In the genomic region with DNA sequence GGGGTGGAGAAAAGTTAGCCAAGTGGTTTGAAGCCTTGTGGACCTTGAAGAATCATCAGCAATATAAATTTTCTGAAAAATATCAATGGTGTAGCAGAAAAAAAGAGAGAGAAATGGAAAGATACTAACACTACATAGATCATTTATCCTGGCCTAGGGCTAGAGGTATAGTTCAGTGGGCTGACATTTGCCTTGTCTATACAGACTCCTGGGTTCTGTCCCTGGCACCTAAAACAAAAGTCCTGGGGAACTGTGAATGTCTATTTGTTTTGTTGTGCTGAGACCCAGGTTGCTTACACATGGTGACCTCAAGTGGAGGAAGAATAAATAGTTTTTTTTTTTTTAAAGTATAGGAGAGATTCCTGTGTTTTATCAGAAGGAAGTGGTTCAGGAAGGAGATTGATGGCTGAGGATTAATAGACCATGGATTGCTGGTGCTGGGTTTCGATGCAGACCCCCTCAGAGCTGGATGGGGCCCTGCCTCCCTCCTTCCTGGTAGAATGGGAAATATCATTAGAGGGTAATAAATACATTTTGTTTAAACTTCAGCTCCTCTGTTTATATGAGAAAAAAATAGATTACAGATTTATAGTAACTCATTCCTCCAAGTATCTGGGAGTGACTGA, we compare ENCODE assay signal across 27 mouse cellular contexts. TPM values are rescaled to one million over a fixed set of nuclear protein-coding genes. Genes with fewer than 3 reads are reported as not detected.
A peak's percentile ranks its signal among the peaks of the same experiment; 100 is the strongest.
DNase-seq lines count a peak whose midpoint lies in the region; ATAC-seq and TF ChIP-seq lines count a peak whose summit lies in the region.
"Had no signal": no experiment of that assay in that cellular context is flagged by ENCODE, and none has a peak within 500 bp of the region (broad histone marks: within the 10 kb centered on the region; RNA-seq: fewer than 3 reads in every experiment).

No protein-coding gene starts in this region.

- DNase-seq in intestine, embryonic 14.5 days (ENCODE audit: low spot score) = no peak
- peak; percentile 42 for DNase-seq in kidney, postnatal 0 days (ENCODE audit: low spot score)
- DNase-seq in kidney, postnatal 4 days = no peak
- peak; percentile 39 for DNase-seq in forelimb bud, embryonic 11.5 days (ENCODE audit: low read depth, low spot score)
- no peak for DNase-seq in limb, embryonic 14.5 days (ENCODE audit: low spot score)
- no peak for DNase-seq in frontal cortex, adult 2 months (ENCODE audit: extremely low spot score in 1 of 2, low spot score in 1 of 2)
- DNase-seq: adrenal gland, adult 8-10 months; cerebellum, adult 2 months; cerebellum, postnatal 14 days; gastrocnemius, postnatal 25 days; kidney, adult 11 months; kidney, postnatal 36 days; layer of hippocampus, postnatal 36 days; left cerebral cortex, postnatal 4 days; liver, postnatal 0 days; midbrain, embryonic 14.5 days; retina, postnatal 1 day; right cerebral cortex, postnatal 14 days; thymus, postnatal 14 days had no signal

- no peaks in the 10 kb centered on the region for H3K27me3 ChIP-seq in intestine, embryonic 14.5 days (replicated peaks; ENCODE audit: control insufficient read depth, insufficient read depth, low read length)
- H3K27me3 ChIP-seq in intestine, embryonic 15.5 days (replicated peaks) = no peaks in the 10 kb centered on the region
- no peaks in the 10 kb centered on the region for H3K27me3 ChIP-seq in kidney, postnatal 0 days (ENCODE audit: insufficient read depth, low read length)
- H3K27me3 ChIP-seq in limb, embryonic 14.5 days (ENCODE audit: control insufficient read depth, insufficient read depth, low read length) = no peaks in the 10 kb centered on the region
- H3K27me3 ChIP-seq: forebrain, embryonic 13.5 days; heart, embryonic 15.5 days; liver, embryonic 12.5 days; neural tube, embryonic 15.5 days had no signal

- 18% methylated on average over 1 of the region's 1 CpGs for WGBS in intestine, embryonic 14.5 days
- 17% methylated on average over 1 of the region's 1 CpGs for WGBS in intestine, embryonic 15.5 days
- 4% methylated on average over 1 of the region's 1 CpGs for WGBS in kidney, postnatal 0 days
- 14% methylated on average over 1 of the region's 1 CpGs for WGBS in limb, embryonic 14.5 days

- no peak for TF ChIP-seq CTCF in kidney, postnatal 0 days (IDR thresholded peaks at IDR 0.05; ENCODE audit: low read depth)

- no peaks in the 10 kb centered on the region for H3K36me3 ChIP-seq in intestine, embryonic 14.5 days (ENCODE audit: control insufficient read depth, insufficient read depth, low read length)
- H3K36me3 ChIP-seq in intestine, embryonic 15.5 days = no peaks in the 10 kb centered on the region
- H3K36me3 ChIP-seq in kidney, postnatal 0 days (ENCODE audit: insufficient read depth, low read length) = no peaks in the 10 kb centered on the region
- no peaks in the 10 kb centered on the region for H3K36me3 ChIP-seq in limb, embryonic 14.5 days (ENCODE audit: control insufficient read depth, insufficient read depth, low read length)
- H3K36me3 ChIP-seq: G1E; heart, embryonic 10.5 days; heart, embryonic 15.5 days; liver, embryonic 12.5 days; neural tube, embryonic 15.5 days had no signal

- no peak overlapping the region for H3K9ac ChIP-seq in intestine, embryonic 14.5 days (ENCODE audit: low read length)
- no peak overlapping the region for H3K9ac ChIP-seq in intestine, embryonic 15.5 days
- H3K9ac ChIP-seq in kidney, postnatal 0 days (ENCODE audit: low read depth, low read length) = no peak overlapping the region
- H3K9ac ChIP-seq in limb, embryonic 14.5 days (ENCODE audit: low read depth, low read length, severe bottlenecking) = no peak overlapping the region
- H3K9ac ChIP-seq: forebrain, embryonic 13.5 days; heart, embryonic 15.5 days; liver, embryonic 12.5 days; liver, postnatal 0 days; neural tube, embryonic 15.5 days had no signal

- no peaks in the 10 kb centered on the region for H3K9me3 ChIP-seq in intestine, embryonic 14.5 days (ENCODE audit: control insufficient read depth, low read length)
- H3K9me3 ChIP-seq in intestine, embryonic 15.5 days = no peaks in the 10 kb centered on the region
- no peaks in the 10 kb centered on the region for H3K9me3 ChIP-seq in kidney, postnatal 0 days (replicated peaks; ENCODE audit: low read length)
- H3K9me3 ChIP-seq in limb, embryonic 14.5 days (ENCODE audit: control insufficient read depth, low read length) = no peaks in the 10 kb centered on the region
- H3K9me3 ChIP-seq: forebrain, embryonic 13.5 days; heart, embryonic 10.5 days; heart, embryonic 15.5 days; liver, embryonic 12.5 days; neural tube, embryonic 15.5 days had no signal

- H3K4me2 ChIP-seq in intestine, embryonic 14.5 days (ENCODE audit: low read length) = no peak overlapping the region
- H3K4me2 ChIP-seq in intestine, embryonic 15.5 days (replicated peaks) = no peak overlapping the region
- no peak overlapping the region for H3K4me2 ChIP-seq in kidney, postnatal 0 days (ENCODE audit: low read length)
- no peak overlapping the region for H3K4me2 ChIP-seq in limb, embryonic 14.5 days (replicated peaks; ENCODE audit: low read depth, low read length, severe bottlenecking)
- H3K4me2 ChIP-seq: forebrain, embryonic 13.5 days; heart, embryonic 15.5 days; liver, embryonic 12.5 days; neural tube, embryonic 15.5 days had no signal

- H3K4me3 ChIP-seq in intestine, embryonic 14.5 days (ENCODE audit: low read depth, low read length) = no peak overlapping the region
- H3K4me3 ChIP-seq in intestine, embryonic 15.5 days (replicated peaks) = no peak overlapping the region
- H3K4me3 ChIP-seq in kidney, postnatal 0 days (replicated peaks; ENCODE audit: low read depth, low read length) = no peak overlapping the region
- no peak overlapping the region for H3K4me3 ChIP-seq in limb, embryonic 14.5 days (replicated peaks; ENCODE audit: low read length)
- H3K4me3 ChIP-seq: forebrain, embryonic 13.5 days; heart, embryonic 10.5 days; heart, embryonic 15.5 days; liver, embryonic 12.5 days; neural tube, embryonic 15.5 days had no signal

- no peak for TF ChIP-seq POLR2A in limb, embryonic 14.5 days (IDR thresholded peaks at IDR 0.05; ENCODE audit: borderline replicate concordance, extremely low read depth, insufficient read depth, insufficient read length)

- H3K4me1 ChIP-seq in intestine, embryonic 14.5 days (replicated peaks; ENCODE audit: control insufficient read depth, insufficient read depth, low read length) = 0 out of 2 replicates have a peak, but pooled peaks cover 3% of the 10 kb centered on the region
- H3K4me1 ChIP-seq in intestine, embryonic 15.5 days (replicated peaks) = no peaks in the 10 kb centered on the region
- no peaks in the 10 kb centered on the region for H3K4me1 ChIP-seq in kidney, postnatal 0 days (replicated peaks; ENCODE audit: insufficient read depth, low read length)
- peaks cover 18% of the 10 kb centered on the region for H3K4me1 ChIP-seq in limb, embryonic 14.5 days (ENCODE audit: control insufficient read depth, insufficient read depth, low read length)
- H3K4me1 ChIP-seq: forebrain, embryonic 13.5 days; heart, embryonic 10.5 days; heart, embryonic 15.5 days; liver, embryonic 12.5 days; neural tube, embryonic 15.5 days had no signal

- ATAC-seq in intestine, embryonic 14.5 days (replicated peaks; ENCODE audit: low FRiP score, low TSS enrichment, low read depth) = peak; percentile 66
- no peak for ATAC-seq in intestine, embryonic 15.5 days
- no peak for ATAC-seq in kidney, postnatal 0 days (replicated peaks; ENCODE audit: low FRiP score, low read depth)
- ATAC-seq in limb, embryonic 14.5 days (ENCODE audit: low FRiP score, low read depth) = peak; percentile 7; the same call in 1 of the 2 replicates
- ATAC-seq: forebrain, embryonic 13.5 days; hindbrain, embryonic 16.5 days; liver, embryonic 12.5 days; liver, postnatal 0 days had no signal

- H3K27ac ChIP-seq in intestine, embryonic 14.5 days (ENCODE audit: low read depth) = no peak overlapping the region
- no peak overlapping the region for H3K27ac ChIP-seq in intestine, embryonic 15.5 days
- peak overlapping the region; percentile 8; the same call in 1 of the 2 replicates for H3K27ac ChIP-seq in kidney, postnatal 0 days
- no peak overlapping the region for H3K27ac ChIP-seq in limb, embryonic 14.5 days (replicated peaks; ENCODE audit: low read depth, low read length)
- H3K27ac ChIP-seq: forebrain, embryonic 13.5 days; heart, embryonic 10.5 days; heart, embryonic 15.5 days; liver, embryonic 12.5 days; neural tube, embryonic 15.5 days had no signal

RNA-seq across cellular contexts. Expression of a gene that starts 40.5 kb away (rescaled TPM):
- 16.1 and 18.3 TPM in 2 replicates for polyA plus RNA-seq in intestine, embryonic 14.5 days (2014; fragmentation: Nextera tagmentation; extraction: Ambion mirVana)
- 11.3 and 11.7 TPM in 2 replicates for polyA plus RNA-seq in intestine, embryonic 15.5 days (2015; fragmentation: Nextera tagmentation; extraction: Ambion mirVana)
- 32.8 and 34.1 TPM in 2 replicates for polyA plus RNA-seq in kidney, postnatal 0 days (2015; fragmentation: Nextera tagmentation; extraction: Ambion mirVana)
- 40.0 and 44.4 TPM in 2 replicates for polyA plus RNA-seq in limb, embryonic 14.5 days (2012; rRNA removed)
- 85.3 and 98.4 TPM in 2 replicates for polyA plus RNA-seq in limb, embryonic 14.5 days (2014; fragmentation: Nextera tagmentation; extraction: Ambion mirVana)
- polyA plus RNA-seq in frontal cortex, adult 2 months (2012; rRNA removed) = 75.4 and 83.3 TPM in 2 replicates
- polyA plus RNA-seq: G1E had no signal

Comparison
In these comparisons a context has a peak if more than half of its experiments do, and no peak if none do; other contexts are left out.
1. ATAC-seq: peak in intestine, embryonic 14.5 days (single experiment) and limb, embryonic 14.5 days (single experiment); none in intestine, embryonic 15.5 days (single experiment) and kidney, postnatal 0 days (single experiment).
2. DNase-seq: peak in kidney, postnatal 0 days (single experiment) and forelimb bud, embryonic 11.5 days (single experiment); none in intestine, embryonic 14.5 days (single experiment), kidney, postnatal 4 days (0 of 2), limb, embryonic 14.5 days (single experiment) and frontal cortex, adult 2 months (0 of 2).